Mouse (Mus musculus) retina, embryonic 14.5 days (tissue): ENCODE data around the gene Cit.

Experiments
- DNase-seq: peaks from one replicate; pipeline ENCODE4 v3.0.0-alpha.2; 2015; ENCODE audit warnings: low spot score

Cit gene

DNA sequence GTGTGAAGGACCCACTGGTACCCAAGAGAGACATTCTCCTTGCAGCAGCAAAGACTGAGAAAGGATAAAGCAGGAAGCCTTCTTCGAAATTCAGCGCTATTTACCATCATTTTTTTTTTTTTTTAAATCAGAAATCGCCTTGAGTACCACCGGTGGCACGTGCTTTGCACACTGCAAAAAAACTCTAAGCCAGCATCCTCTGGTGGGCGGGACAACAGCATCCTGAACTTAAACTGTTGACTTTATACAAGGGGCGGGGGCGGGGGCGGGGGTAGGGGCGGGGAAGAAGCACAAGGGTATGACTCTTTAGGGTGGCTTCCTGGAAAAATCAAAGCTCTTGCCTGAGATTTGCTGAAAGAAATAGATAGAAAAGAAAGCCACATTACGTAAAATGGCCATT is 194.6 kb downstream of the Cit start:
- no peak for DNase-seq

DNA sequence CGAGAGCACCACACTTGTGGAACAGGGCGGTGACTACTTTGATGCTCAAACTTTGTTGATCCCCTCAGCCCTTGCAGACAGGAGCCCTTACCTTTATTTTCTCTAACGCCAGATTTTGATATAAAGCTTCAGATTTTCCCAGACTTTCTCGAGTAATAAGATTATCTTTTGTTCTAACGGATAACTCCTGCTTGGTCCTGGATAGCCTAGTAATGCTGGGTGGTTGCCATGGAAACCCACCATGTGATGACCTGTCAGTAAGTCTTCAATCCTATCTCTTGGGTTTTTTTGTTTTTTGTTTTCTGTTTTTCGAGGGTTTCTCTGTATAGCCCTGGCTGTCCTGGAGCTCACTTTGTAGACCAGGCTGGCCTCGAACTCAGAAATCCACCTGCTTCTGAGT is 197.2 kb downstream of the Cit start:
- no peak for DNase-seq

DNA sequence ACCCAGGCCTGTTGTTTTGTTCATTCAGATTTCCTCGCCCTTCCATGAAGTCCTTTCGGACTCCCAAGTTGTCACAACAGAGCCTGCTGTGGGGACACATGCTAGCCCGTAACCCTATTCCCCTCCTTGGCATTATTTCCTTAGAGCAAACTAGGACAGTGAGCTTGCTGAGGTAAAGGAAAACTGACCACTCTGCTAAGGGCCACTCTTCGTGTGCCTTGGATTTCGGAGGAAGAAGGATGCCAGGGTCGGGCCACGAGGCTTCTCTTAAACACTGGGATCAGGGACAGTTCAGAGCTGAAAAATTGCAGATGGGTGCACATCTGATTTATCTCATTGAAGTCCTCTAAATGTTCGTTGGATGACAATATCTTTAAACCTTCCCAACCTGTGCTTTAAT is 200.5 kb downstream of the Cit start:
- no peak for DNase-seq

DNA sequence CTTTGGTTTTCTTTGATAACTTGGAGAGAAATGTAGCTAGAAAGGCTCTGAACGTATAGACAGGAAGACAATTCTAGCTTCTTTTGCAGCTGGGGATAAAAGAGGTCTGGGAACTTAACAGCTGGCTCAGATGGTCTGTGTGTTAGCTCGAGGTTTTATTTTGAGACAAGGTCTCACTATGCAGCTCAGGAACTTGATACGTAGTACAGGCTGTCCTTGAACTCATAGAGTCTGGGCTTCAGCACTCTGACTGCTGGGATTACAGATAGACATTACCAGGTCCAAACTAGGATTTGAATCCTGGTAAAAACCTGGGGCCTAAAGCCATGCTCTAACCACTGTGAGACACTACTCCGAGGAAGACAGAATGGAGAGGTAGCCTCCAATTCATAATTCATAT is 201.2 kb downstream of the Cit start:
- DNase-seq = no peak

DNA sequence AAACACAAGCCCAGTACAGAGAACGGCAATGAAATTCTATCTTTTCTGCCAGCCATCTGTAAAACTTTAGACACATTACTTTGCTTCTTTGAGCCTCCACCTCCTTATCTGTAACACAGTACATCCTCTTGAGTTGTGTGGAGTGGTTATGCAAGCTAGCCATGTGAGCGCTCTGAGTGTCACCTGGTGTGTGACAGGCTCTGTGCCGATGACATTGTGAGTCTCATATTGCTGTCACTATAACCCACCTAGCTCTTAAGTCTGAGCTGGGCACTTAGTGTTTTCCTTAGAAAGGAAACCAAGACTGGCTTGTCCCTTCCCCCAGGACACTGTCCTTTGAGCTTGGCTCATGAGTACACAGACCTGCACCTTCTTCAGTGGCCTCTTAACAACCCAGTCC is 203.2 kb downstream of the Cit start:
- DNase-seq = no peak

DNA sequence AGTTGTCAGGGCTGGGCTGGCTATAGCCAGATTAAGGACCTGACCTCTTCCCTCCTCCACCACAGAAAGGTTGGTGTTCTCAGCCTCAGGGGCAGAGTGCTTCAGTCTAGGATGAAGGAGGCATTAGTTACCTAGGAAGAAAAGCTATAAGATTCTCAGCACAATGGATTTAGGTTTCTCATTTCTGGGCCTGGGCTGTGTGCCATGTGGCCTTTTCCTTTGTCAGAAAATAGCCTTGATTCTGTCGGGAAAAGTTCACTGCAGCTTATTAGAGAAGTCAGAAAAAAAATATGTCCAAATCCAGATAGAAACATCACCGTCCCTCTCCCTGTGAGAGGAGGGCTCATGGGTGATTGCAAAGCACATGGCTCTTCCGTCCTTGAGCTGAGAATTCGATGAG is 204.7 kb downstream of the Cit start:
- no peak for DNase-seq

DNA sequence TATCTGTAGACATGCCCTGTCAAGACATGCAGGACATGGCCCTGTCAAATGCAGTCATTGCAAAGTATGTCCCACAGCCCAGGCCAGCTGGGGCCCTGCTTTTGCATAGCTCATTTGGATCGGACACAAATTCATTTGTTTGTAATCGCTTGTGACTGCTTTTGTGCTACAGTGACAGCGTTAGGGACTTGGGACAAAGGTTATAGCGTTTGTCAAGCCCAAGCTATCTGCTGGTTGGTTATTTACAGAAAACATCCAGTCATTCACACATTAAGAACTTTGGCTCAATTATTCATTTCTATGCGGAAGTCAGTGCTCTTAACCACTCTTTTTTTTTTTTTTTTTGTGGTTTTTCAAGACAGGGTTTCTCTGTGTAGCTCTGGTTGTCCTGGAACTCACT is 207.1 kb downstream of the Cit start:
- DNase-seq = no peak

DNA sequence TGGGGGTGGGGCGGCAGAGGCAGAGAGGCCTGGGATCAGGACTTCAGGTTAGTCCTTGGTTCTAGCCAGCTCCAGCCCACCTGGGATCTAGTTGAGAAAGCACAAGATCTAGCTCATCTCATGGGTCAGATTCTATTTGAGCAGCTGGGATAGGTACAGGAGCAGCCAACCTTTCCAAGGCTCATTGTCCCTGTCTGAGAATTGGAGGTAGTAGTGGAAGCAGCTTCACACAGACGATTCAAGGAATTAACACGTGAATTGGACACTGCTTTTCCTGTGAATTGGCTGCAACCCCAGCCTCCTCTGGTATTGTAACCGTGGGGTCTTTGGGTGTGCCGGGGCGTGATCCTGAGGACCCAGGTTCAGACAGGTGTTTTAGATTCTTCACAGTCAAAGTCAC is 207.7 kb downstream of the Cit start:
- DNase-seq = no peak
